Mouse (Mus musculus) gastrocnemius, postnatal 36 days (tissue): ENCODE data around the gene Acvr2a. TPM values are rescaled to one million over a fixed set of nuclear protein-coding genes. Genes with fewer than 3 reads are reported as not detected.
A peak's percentile ranks its signal among the peaks of the same experiment; 100 is the strongest.

ENCODE experiments used
- DNase-seq, 2 experiments: peaks; one replicate each; pipeline ENCODE4 v3.0.0; 2022
- intact Hi-C: fragments of 180-260 bp; cut with DNase I; formaldehyde crosslinking; loops from one replicate; pipeline ENCODE4 v1.15.1; 2025
- long read RNA-seq, 2 experiments: library from polyadenylated mRNA; stranded (forward); transcript quantifications; one replicate each; pipeline ENCODE4 v2.0.0; 2021
- total RNA-seq, 2 experiments: library from RNA; stranded (reverse); gene quantifications; 2 replicates each; pipeline ENCODE4 v1.2.3; 2021

The Acvr2a gene
- total RNA-seq = 10 to 100 TPM; 17.1 to 18.7 TPM
- long read RNA-seq, experiment 1, full-length matches to known transcripts = 1 of 3 reads
- long read RNA-seq, experiment 1, partial matches to known transcripts = 0 of 3 reads
- long read RNA-seq, experiment 1, other reads (novel, unspliced or antisense) = 2 of 3 reads
- long read RNA-seq, experiment 2, full-length matches to known transcripts = 1 of 4 reads
- long read RNA-seq, experiment 2, partial matches to known transcripts = 1 of 4 reads
- long read RNA-seq, experiment 2, other reads (novel, unspliced or antisense) = 2 of 4 reads

GRCm38 (mm10) chr2:48813371-48814222 is at the start of gene Acvr2a:
Acvr2a (plus strand) TSS chr2:48814109.
- DNase-seq = peak; percentile 89 to 92
- intact Hi-C loops = loop anchor here (5.0 to 10.0 kb wide), 3 partner anchors 259 to 356 kb away; no protein-coding TSS in a partner anchor

- no peak for DNase-seq
- intact Hi-C loops = no loop called here
Observed at GRCm38 (mm10) chr2:48766513-48766912, 47.4 kb upstream of the Acvr2a start.

- DNase-seq = no peak
- intact Hi-C loops = no loop called here
Observed at GRCm38 (mm10) chr2:48767778-48768177, 46.1 kb upstream of the Acvr2a start.

- no peak for DNase-seq
- intact Hi-C loops = no loop called here
Observed at GRCm38 (mm10) chr2:48768219-48768618, 45.7 kb upstream of the Acvr2a start.

GRCm38 (mm10) chr2:48770100-48770499 is 43.8 kb upstream of the Acvr2a start:
- intact Hi-C loops = no loop called here
- no peak for DNase-seq

- intact Hi-C loops = no loop called here
- DNase-seq = no peak
Observed at GRCm38 (mm10) chr2:48770634-48771033, 43.3 kb upstream of the Acvr2a start.

- no peak for DNase-seq
- intact Hi-C loops = no loop called here
Observed at GRCm38 (mm10) chr2:48775281-48775680, 38.6 kb upstream of the Acvr2a start.

- intact Hi-C loops = no loop called here
- no peak for DNase-seq
Observed at GRCm38 (mm10) chr2:48788901-48789300, 25.0 kb upstream of the Acvr2a start.

- DNase-seq = peak; percentile 17 to 36
- intact Hi-C loops = loop anchor here (5.0 to 10.0 kb wide), 4 partner anchors 260 to 812 kb away; no protein-coding TSS in a partner anchor
Observed at GRCm38 (mm10) chr2:48814223-48815038, 522 bp downstream of the Acvr2a start.

- intact Hi-C loops = loop anchor here (5.0 to 10.0 kb wide), 2 partner anchors 260 to 813 kb away; no protein-coding TSS in a partner anchor
- DNase-seq = no peak
Observed at GRCm38 (mm10) chr2:48815039-48815590, 1.2 kb downstream of the Acvr2a start.

GRCm38 (mm10) chr2:48816141-48817028 is 2.5 kb downstream of the Acvr2a start:
- DNase-seq = no peak
- intact Hi-C loops = loop anchor here (5.0 to 10.0 kb wide), 2 partner anchors 262 to 814 kb away; no protein-coding TSS in a partner anchor

GRCm38 (mm10) chr2:48825878-48826277 is 12.0 kb downstream of the Acvr2a start:
- intact Hi-C loops = no loop called here
- no peak for DNase-seq

- no peak for DNase-seq
- intact Hi-C loops = no loop called here
Observed at GRCm38 (mm10) chr2:48826380-48826779, 12.5 kb downstream of the Acvr2a start.

- DNase-seq = no peak
- intact Hi-C loops = no loop called here
Observed at GRCm38 (mm10) chr2:48830492-48830891, 16.6 kb downstream of the Acvr2a start.

- no peak for DNase-seq
- intact Hi-C loops = no loop called here
Observed at GRCm38 (mm10) chr2:48832305-48832704, 18.4 kb downstream of the Acvr2a start.

- intact Hi-C loops = no loop called here
- DNase-seq = no peak
Observed at GRCm38 (mm10) chr2:48833884-48834450, 20.1 kb downstream of the Acvr2a start.

GRCm38 (mm10) chr2:48841611-48842470 is 27.9 kb downstream of the Acvr2a start:
- DNase-seq = no peak
- intact Hi-C loops = no loop called here
